Mouse (Mus musculus): ENCODE data around the gene Limch1. TPM values are rescaled to one million over a fixed set of nuclear protein-coding genes. Genes with fewer than 3 reads are reported as not detected.

Limch1 gene
- total and polyA plus RNA-seq, 3 experiments = 0.05 TPM; not detected in 2

DNA sequence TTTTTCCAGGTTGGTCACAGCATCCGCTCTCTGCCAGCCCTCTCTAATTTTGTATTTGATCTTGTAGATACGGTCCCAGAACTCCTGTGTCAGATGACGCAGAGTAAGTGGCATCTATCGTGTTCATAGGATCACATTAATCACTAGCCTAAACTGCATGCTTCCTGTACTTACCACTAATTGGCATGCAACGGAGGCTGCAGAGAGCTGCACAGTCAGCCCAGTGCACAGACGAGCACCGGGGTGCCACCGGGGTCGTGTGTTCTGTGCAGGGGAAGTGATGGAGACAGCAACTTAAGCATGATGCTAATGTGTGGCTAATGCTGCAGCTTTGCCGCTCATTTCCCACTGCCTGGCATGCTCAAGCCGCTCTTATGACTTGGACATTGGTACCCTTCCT is 247.4 kb downstream of the Limch1 start:
- no peak overlapping the region for H3K4me2 ChIP-seq (ENCODE audit: insufficient read depth, low read depth, poor library complexity, severe bottlenecking)
- H3K9me3 ChIP-seq (replicated peaks; ENCODE audit: low read length) = no peaks in the 10 kb centered on the region
- DNase-seq (ENCODE audit: extremely low read depth) = no peak
- no peak overlapping the region for H3K27ac ChIP-seq (ENCODE audit: insufficient read depth, low read depth)
- H3K4me1 ChIP-seq (ENCODE audit: control insufficient read depth in 1 of 2, insufficient read depth in 2 of 2) = peaks cover 4 to 14% of the 10 kb centered on the region in 2 experiments
- no peaks in the 10 kb centered on the region for H3K36me3 ChIP-seq (replicated peaks in 1 of 2; ENCODE audit: control insufficient read depth in 1 of 2, insufficient read depth in 1 of 2, low read length in 1 of 2)
- dilution Hi-C loops (cut with MboI; ENCODE audit: extremely low pct_ligation_motif_present, extremely low pct_unique_long_range_greater_than_20kb, low sequenced_read_pairs) (no loop called here), in situ Hi-C loops (cut with MboI; ENCODE audit: low pct_ligation_motif_present, low pct_unique_long_range_greater_than_20kb, low sequenced_read_pairs) (no loop called here)
- no peak overlapping the region for H3K9ac ChIP-seq (ENCODE audit: insufficient read depth, low read depth)
- no peak for TF ChIP-seq EP300 (IDR thresholded peaks at IDR 0.05; ENCODE audit: low read length)
- H3K4me3 ChIP-seq (replicated peaks in 1 of 3; ENCODE audit: low read depth in 2 of 3, low read length in 2 of 3, poor library complexity in 1 of 3) = no peak overlapping the region
- no peaks in the 10 kb centered on the region for H3K27me3 ChIP-seq (replicated peaks)
- H3K79me2 ChIP-seq (replicated peaks; ENCODE audit: control insufficient read depth, extremely low read depth, insufficient read depth, poor library complexity, severe bottlenecking) = no peaks in the 10 kb centered on the region

DNA sequence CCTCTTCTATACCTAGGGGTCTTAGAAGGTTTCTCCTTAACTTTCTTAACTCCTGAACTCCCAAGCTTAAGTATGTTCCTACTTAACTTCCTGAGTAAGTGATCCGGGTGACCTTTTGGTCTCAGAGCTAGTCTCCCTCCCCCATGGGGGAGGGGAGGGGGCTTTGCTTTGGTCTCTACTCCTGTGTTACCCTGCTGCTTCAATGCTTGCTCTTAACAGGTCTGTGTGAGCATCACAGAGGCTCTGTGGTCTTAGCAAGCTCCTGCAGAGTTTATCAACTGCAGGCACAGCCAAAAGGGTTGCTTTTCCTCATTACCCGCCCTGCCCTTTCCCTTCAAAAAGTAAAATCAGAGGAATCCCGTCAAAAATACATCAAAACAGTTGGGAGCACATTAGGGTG is 250.5 kb downstream of the Limch1 start:
- dilution Hi-C loops (cut with MboI; ENCODE audit: extremely low pct_ligation_motif_present, extremely low pct_unique_long_range_greater_than_20kb, low sequenced_read_pairs) = no loop called here
- H3K27me3 ChIP-seq (replicated peaks) = no peaks in the 10 kb centered on the region
- H3K36me3 ChIP-seq (replicated peaks in 1 of 2; ENCODE audit: control insufficient read depth in 1 of 2, insufficient read depth in 1 of 2, low read length in 1 of 2) = no peaks in the 10 kb centered on the region
- H3K27ac ChIP-seq (ENCODE audit: insufficient read depth, low read depth) = no peak overlapping the region
- no peaks in the 10 kb centered on the region for H3K9me3 ChIP-seq (replicated peaks; ENCODE audit: low read length)
- in situ Hi-C loops (cut with MboI; ENCODE audit: low pct_ligation_motif_present, low pct_unique_long_range_greater_than_20kb, low sequenced_read_pairs) = no loop called here
- no peak for DNase-seq (ENCODE audit: extremely low read depth)
- H3K4me2 ChIP-seq (ENCODE audit: insufficient read depth, low read depth, poor library complexity, severe bottlenecking) = no peak overlapping the region
- H3K4me1 ChIP-seq (ENCODE audit: control insufficient read depth in 1 of 2, insufficient read depth in 2 of 2) = no peaks in the 10 kb centered on the region
- TF ChIP-seq RAD21 (IDR thresholded peaks at IDR 0.05; ENCODE audit: low read depth, low read length) (no peak), POLR2AphosphoS2 (IDR thresholded peaks at IDR 0.05; ENCODE audit: low read depth, low read length) (no peak), E2F4 (IDR thresholded peaks at IDR 0.05; ENCODE audit: insufficient replicate concordance, low read depth, low read length) (no peak), USF2 (conservative IDR thresholded peaks at IDR 0.05; ENCODE audit: low read depth, low read length) (no peak), CHD1 (IDR thresholded peaks at IDR 0.05; ENCODE audit: low read depth, low read length) (no peak), SIN3A (IDR thresholded peaks at IDR 0.05; ENCODE audit: low read length) (no peak), UBTF (IDR thresholded peaks at IDR 0.05; ENCODE audit: low read depth, low read length) (no peak), SMC3 (IDR thresholded peaks at IDR 0.05; ENCODE audit: low read depth, low read length) (no peak), NELFE (IDR thresholded peaks at IDR 0.05; ENCODE audit: low read depth, low read length) (no peak)
- no peak overlapping the region for H3K4me3 ChIP-seq (replicated peaks in 1 of 3; ENCODE audit: low read depth in 2 of 3, low read length in 2 of 3, poor library complexity in 1 of 3)
- no peak overlapping the region for H3K9ac ChIP-seq (ENCODE audit: insufficient read depth, low read depth)
- H3K79me2 ChIP-seq (replicated peaks; ENCODE audit: control insufficient read depth, extremely low read depth, insufficient read depth, poor library complexity, severe bottlenecking) = no peaks in the 10 kb centered on the region

GRCm38 (mm10) chr5:66996886-66997599 is 251.4 kb downstream of the Limch1 start:
- DNase-seq (ENCODE audit: extremely low read depth) = no peak
- TF ChIP-seq SMC3 (IDR thresholded peaks at IDR 0.05; ENCODE audit: low read depth, low read length) (0 out of 2 replicates have a peak, but pooled peaks have one; percentile 13), EP300 (IDR thresholded peaks at IDR 0.05; ENCODE audit: low read length) (no peak), CTCF (conservative IDR thresholded peaks at IDR 0.05 in 1 of 2, IDR thresholded peaks at IDR 0.05 in 1 of 2; ENCODE audit: low read depth in 2 of 2, low read length in 2 of 2) (peak in 1 of 2 experiments; percentile 13; a peak in 1 of 4 replicates), NRF1 (IDR thresholded peaks at IDR 0.05; ENCODE audit: low read depth, low read length) (no peak), JUN (IDR thresholded peaks at IDR 0.05; ENCODE audit: insufficient read depth, low read depth, low read length) (no peak)
- in situ Hi-C loops (cut with MboI; ENCODE audit: low pct_ligation_motif_present, low pct_unique_long_range_greater_than_20kb, low sequenced_read_pairs) = no loop called here
- H3K4me3 ChIP-seq (replicated peaks in 1 of 3; ENCODE audit: low read depth in 2 of 3, low read length in 2 of 3, poor library complexity in 1 of 3) = no peak overlapping the region
- no peaks in the 10 kb centered on the region for H3K27me3 ChIP-seq (replicated peaks)
- H3K79me2 ChIP-seq (replicated peaks; ENCODE audit: control insufficient read depth, extremely low read depth, insufficient read depth, poor library complexity, severe bottlenecking) = no peaks in the 10 kb centered on the region
- dilution Hi-C loops (cut with MboI; ENCODE audit: extremely low pct_ligation_motif_present, extremely low pct_unique_long_range_greater_than_20kb, low sequenced_read_pairs) = no loop called here
- no peak overlapping the region for H3K9ac ChIP-seq (ENCODE audit: insufficient read depth, low read depth)
- no peaks in the 10 kb centered on the region for H3K36me3 ChIP-seq (replicated peaks in 1 of 2; ENCODE audit: control insufficient read depth in 1 of 2, insufficient read depth in 1 of 2, low read length in 1 of 2)
- H3K27ac ChIP-seq (ENCODE audit: insufficient read depth, low read depth) = no peak overlapping the region
- no peaks in the 10 kb centered on the region for H3K4me1 ChIP-seq (ENCODE audit: control insufficient read depth in 1 of 2, insufficient read depth in 2 of 2)
- no peaks in the 10 kb centered on the region for H3K9me3 ChIP-seq (replicated peaks; ENCODE audit: low read length)
- H3K4me2 ChIP-seq (ENCODE audit: insufficient read depth, low read depth, poor library complexity, severe bottlenecking) = no peak overlapping the region
